Mouse (Mus musculus): ENCODE data around the gene Gnptg. TPM values are rescaled to one million over a fixed set of nuclear protein-coding genes. Genes with fewer than 3 reads are reported as not detected.
A peak's percentile ranks its signal among the peaks of the same experiment; 100 is the strongest.

Gene Gnptg
- polyA plus RNA-seq, 1 experiment from 2014 or later: 22.8 TPM

DNA sequence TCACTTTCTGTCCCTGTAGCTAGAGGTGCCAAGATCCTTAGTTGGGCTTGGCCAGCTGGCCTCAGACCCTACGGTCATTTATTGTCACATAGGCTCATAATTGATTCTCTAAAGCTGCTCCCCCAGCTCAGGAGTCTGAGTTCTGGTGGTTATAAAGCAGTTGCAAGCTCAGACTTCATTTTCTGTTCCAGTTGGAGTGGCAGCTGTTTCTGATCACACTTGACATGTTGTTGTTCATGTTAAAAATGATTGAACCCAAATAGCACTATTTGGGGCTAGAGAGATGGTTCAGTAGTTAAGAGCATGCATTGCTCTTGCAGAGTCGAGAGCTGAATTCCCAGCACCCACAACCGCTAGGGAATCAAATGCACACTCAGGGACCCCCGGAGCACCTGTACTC, 29.9 kb downstream of the Gnptg start:
- H3K36me3 ChIP-seq (replicated peaks; ENCODE audit: insufficient read depth, low read length): peaks cover 64% of the 10 kb centered on the region

DNA sequence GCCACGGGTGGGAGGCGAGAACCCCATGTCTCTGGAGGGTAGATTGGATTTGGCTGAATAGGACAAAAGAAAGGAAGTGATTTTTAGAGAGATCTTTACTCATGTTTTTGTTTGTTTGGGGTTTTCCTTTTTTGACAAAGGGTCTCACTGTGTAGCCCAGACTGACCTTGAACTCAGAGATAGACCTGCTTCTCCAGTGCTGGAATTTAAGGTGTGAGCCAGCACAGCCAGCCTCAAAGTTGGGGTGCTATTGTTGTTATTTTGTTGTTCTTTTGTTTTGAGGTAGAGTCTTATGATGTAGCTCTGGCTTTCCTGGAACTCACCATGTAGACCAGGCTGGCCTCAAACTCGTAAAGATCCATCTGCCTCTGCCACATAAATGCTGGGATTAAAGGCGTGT, 37.5 kb downstream of the Gnptg start:
- H3K27me3 ChIP-seq (ENCODE audit: insufficient read depth, low read length): no peaks in the 10 kb centered on the region
- ATAC-seq (no peak), DNase-seq (no peak)
- TF ChIP-seq CTCF (IDR thresholded peaks at IDR 0.05; ENCODE audit: low read depth): no peak
- no peak for TF ChIP-seq EP300 (IDR thresholded peaks at IDR 0.05; ENCODE audit: low read depth)
- H3K4me3 ChIP-seq (ENCODE audit: low read depth, low read length): no peak overlapping the region
- peaks cover 50% of the 10 kb centered on the region for H3K36me3 ChIP-seq (replicated peaks; ENCODE audit: insufficient read depth, low read length)
- no peak overlapping the region for H3K4me2 ChIP-seq (ENCODE audit: low read depth, low read length)
- WGBS (ENCODE audit: insufficient replicate concordance): 84% methylated on average over 4 of the region's 4 CpGs
- no peaks in the 10 kb centered on the region for H3K4me1 ChIP-seq (ENCODE audit: insufficient read depth)
- no peaks in the 10 kb centered on the region for H3K9me3 ChIP-seq (ENCODE audit: low read length)
- no peak overlapping the region for H3K9ac ChIP-seq (replicated peaks)
- H3K27ac ChIP-seq (ENCODE audit: low read depth): no peak overlapping the region

More for the DNA sequence above, 29.9 kb downstream of the Gnptg start:
- no peak overlapping the region for H3K4me3 ChIP-seq (ENCODE audit: low read depth, low read length)
- TF ChIP-seq EP300 (IDR thresholded peaks at IDR 0.05; ENCODE audit: low read depth): no peak
- H3K4me1 ChIP-seq (ENCODE audit: insufficient read depth): no peaks in the 10 kb centered on the region
- H3K27ac ChIP-seq (ENCODE audit: low read depth): no peak overlapping the region
- H3K9me3 ChIP-seq (ENCODE audit: low read length): no peaks in the 10 kb centered on the region
- DNase-seq: no peak
- no peak overlapping the region for H3K9ac ChIP-seq (replicated peaks)
- no peaks in the 10 kb centered on the region for H3K27me3 ChIP-seq (ENCODE audit: insufficient read depth, low read length)
- H3K4me2 ChIP-seq (ENCODE audit: low read depth, low read length): no peak overlapping the region
- 85% methylated on average over 4 of the region's 4 CpGs for WGBS (ENCODE audit: insufficient replicate concordance)
- ATAC-seq: no peak

DNA sequence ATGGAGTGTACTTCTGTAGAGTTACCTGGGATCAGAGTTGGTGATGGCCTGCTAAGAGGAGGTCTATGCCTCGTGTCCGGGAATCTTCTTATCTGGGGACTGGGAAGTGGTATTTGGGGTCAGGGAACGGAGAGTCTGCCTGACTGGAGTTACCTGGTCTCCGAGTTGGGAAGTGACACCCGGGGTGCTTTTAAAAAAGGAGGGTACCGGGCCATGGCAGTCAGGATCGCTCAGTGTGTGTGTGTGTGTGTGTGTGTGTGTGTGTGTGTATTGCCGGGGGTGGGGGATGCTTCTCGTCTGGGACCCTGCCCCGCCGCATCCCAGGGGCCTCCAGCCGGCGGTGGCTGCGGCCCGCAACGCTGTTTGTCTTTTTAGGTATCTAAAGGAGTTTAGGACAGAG, 50.8 kb downstream of the Gnptg start:
- Histone ChIP-seq H3K36me3 (replicated peaks; ENCODE audit: insufficient read depth, low read length) (peaks cover 6% of the 10 kb centered on the region; the same call in 1 of the 2 replicates), H3K4me2 (ENCODE audit: low read depth, low read length) (peak overlapping the region; percentile 89), H3K27ac (ENCODE audit: low read depth) (peak overlapping the region; percentile 81; the same call in 1 of the 2 replicates), H3K4me3 (ENCODE audit: low read depth, low read length) (peak overlapping the region; percentile 87), H3K9me3 (ENCODE audit: low read length) (no peaks in the 10 kb centered on the region), H3K4me1 (ENCODE audit: insufficient read depth) (peaks cover 20% of the 10 kb centered on the region), H3K9ac (replicated peaks) (peak overlapping the region; percentile 82), H3K27me3 (ENCODE audit: insufficient read depth, low read length) (no peaks in the 10 kb centered on the region)
- WGBS (ENCODE audit: insufficient replicate concordance): 7% methylated on average over 16 of the region's 16 CpGs
- TF ChIP-seq CTCF (IDR thresholded peaks at IDR 0.05; ENCODE audit: low read depth) (no peak), EP300 (IDR thresholded peaks at IDR 0.05; ENCODE audit: low read depth) (no peak)
- DNase-seq (no peak), ATAC-seq (no peak)

DNA sequence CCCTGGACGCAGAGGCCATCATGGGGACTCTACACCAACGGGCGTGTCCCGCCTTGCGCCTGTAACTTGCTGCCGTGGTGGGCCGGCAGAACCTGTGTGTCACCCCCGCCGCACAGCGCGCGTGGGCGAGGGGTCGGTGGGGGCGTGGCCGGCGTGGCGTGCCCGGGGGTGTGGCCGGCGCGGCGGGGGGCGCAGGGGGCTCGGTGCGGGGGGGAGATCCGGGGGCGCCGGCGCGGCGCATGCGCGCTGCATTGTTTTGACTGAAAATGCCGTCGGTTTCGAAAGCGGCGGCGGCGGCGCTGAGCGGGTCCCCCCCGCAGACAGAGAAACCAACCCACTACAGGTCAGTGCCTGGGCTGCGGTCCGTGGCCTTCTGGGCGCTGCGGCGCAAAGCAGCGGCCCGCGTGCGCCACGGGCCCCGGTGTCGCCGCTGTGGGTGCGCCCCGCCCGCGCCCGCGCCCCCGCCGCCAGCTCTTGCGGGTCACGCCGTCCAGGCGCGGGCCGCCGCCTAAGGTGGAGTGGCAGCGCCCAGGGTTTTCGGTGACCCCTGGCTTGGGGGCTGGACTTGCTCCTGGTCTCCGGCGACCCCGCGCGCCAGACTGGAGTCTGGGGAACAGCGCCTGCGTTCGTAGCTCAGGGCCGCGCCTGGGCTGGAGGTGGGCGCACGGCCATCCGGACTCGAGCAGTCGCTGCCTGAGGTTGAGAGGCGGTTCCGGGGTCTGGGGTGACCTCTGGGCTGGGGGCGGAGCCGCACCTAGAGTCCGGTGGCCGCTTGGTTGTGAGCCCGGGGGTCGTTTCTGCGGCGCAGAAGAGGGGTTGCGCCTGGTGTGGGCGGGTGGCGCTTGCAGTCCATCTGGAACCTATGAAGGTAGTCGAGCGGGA, 51.5 kb downstream of the Gnptg start, which contains the start of gene Unkl:
Gene Unkl (plus strand): TSS at position 248 of the 882 bp plus-strand sequence.
- ATAC-seq (peak; percentile 44), DNase-seq (peak; percentile 78)
- Histone ChIP-seq H3K9me3 (ENCODE audit: low read length) (no peaks in the 10 kb centered on the region), H3K4me1 (ENCODE audit: insufficient read depth) (peaks cover 27% of the 10 kb centered on the region), H3K4me2 (ENCODE audit: low read depth, low read length) (peak within 1 kb of the TSS; percentile 89), H3K27ac (ENCODE audit: low read depth) (peak within 1 kb of the TSS; percentile 81), H3K27me3 (ENCODE audit: insufficient read depth, low read length) (no peaks in the 10 kb centered on the region), H3K36me3 (replicated peaks; ENCODE audit: insufficient read depth, low read length) (no peaks in the 10 kb centered on the region), H3K4me3 (ENCODE audit: low read depth, low read length) (peak within 1 kb of the TSS; percentile 87), H3K9ac (replicated peaks) (peak within 1 kb of the TSS; percentile 82)
- TF ChIP-seq CTCF (IDR thresholded peaks at IDR 0.05; ENCODE audit: low read depth): no peak
- no peak for TF ChIP-seq EP300 (IDR thresholded peaks at IDR 0.05; ENCODE audit: low read depth)
- under 1% methylated on average over 82 of the region's 104 CpGs for WGBS (ENCODE audit: insufficient replicate concordance)

DNA sequence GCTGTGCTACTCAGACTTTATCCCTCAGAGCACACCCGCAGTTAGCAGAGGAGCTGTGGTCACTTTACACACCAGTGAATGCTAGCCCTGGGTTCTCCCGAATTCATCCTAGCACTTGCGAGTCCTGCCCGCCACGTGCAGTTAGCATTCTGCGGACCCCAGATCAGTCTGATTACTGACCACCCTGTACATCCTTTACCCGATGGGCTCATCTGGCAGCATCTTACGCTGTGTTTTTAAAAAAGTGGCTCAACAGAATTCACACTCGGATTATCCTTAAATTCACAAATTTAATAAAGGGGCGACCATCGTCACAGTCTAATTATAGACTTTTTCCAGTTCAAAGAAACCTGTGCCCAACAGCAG, 52.2 kb downstream of the Gnptg start:
- Histone ChIP-seq H3K9me3 (ENCODE audit: low read length) (no peaks in the 10 kb centered on the region), H3K36me3 (replicated peaks; ENCODE audit: insufficient read depth, low read length) (no peaks in the 10 kb centered on the region), H3K9ac (replicated peaks) (peak overlapping the region; percentile 82), H3K27ac (ENCODE audit: low read depth) (peak overlapping the region; percentile 81), H3K4me1 (ENCODE audit: insufficient read depth) (peaks cover 31% of the 10 kb centered on the region), H3K4me2 (ENCODE audit: low read depth, low read length) (peak overlapping the region; percentile 89), H3K4me3 (ENCODE audit: low read depth, low read length) (peak overlapping the region; percentile 87), H3K27me3 (ENCODE audit: insufficient read depth, low read length) (no peaks in the 10 kb centered on the region)
- WGBS (ENCODE audit: insufficient replicate concordance): 12% methylated on average over 11 of the region's 11 CpGs
- DNase-seq: no peak
- TF ChIP-seq EP300 (IDR thresholded peaks at IDR 0.05; ENCODE audit: low read depth): no peak
- no peak for TF ChIP-seq CTCF (IDR thresholded peaks at IDR 0.05; ENCODE audit: low read depth)
- no peak for ATAC-seq

DNA sequence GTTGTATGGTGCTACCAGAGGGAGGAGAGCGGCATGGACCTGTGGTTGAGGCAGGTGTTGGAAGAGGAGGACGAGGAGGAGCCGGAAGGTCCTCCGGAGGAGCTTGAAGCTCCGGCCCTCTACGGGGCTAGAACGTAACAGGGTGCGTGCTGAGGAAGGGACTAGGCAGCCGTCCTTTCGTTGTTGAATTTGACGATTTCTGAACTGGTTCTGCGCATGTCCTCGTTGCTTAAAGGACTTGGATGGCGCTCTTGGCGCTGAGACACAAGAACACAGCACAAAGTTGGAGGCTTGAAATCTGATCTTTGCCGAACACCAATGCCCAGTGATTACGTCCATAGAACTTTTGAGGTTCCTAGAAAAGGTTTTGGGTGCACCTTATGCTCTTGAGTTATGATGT, 55.0 kb downstream of the Gnptg start:
- H3K27me3 ChIP-seq (ENCODE audit: insufficient read depth, low read length): no peaks in the 10 kb centered on the region
- H3K4me3 ChIP-seq (ENCODE audit: low read depth, low read length): peak overlapping the region; percentile 93
- no peak for DNase-seq
- no peaks in the 10 kb centered on the region for H3K36me3 ChIP-seq (replicated peaks; ENCODE audit: insufficient read depth, low read length)
- peak overlapping the region; percentile 89 for H3K9ac ChIP-seq (replicated peaks)
- H3K9me3 ChIP-seq (ENCODE audit: low read length): no peaks in the 10 kb centered on the region
- peak overlapping the region; percentile 98 for H3K4me2 ChIP-seq (ENCODE audit: low read depth, low read length)
- TF ChIP-seq EP300 (IDR thresholded peaks at IDR 0.05; ENCODE audit: low read depth): no peak
- TF ChIP-seq CTCF (IDR thresholded peaks at IDR 0.05; ENCODE audit: low read depth): no peak
- 7% methylated on average over 17 of the region's 17 CpGs for WGBS (ENCODE audit: insufficient replicate concordance)
- ATAC-seq: peak; percentile 20
- H3K27ac ChIP-seq (ENCODE audit: low read depth): peak overlapping the region; percentile 95
- peaks cover 31% of the 10 kb centered on the region for H3K4me1 ChIP-seq (ENCODE audit: insufficient read depth)

Data from liver, postnatal 0 days (tissue).